Mouse (Mus musculus): ENCODE results near the gene Endog.
"Not testable (repeated sequence)": the region's sequence is repeated elsewhere in the genome, so short reads cannot be mapped to it uniquely, and the experiment has no call there.

Endog gene

DNA sequence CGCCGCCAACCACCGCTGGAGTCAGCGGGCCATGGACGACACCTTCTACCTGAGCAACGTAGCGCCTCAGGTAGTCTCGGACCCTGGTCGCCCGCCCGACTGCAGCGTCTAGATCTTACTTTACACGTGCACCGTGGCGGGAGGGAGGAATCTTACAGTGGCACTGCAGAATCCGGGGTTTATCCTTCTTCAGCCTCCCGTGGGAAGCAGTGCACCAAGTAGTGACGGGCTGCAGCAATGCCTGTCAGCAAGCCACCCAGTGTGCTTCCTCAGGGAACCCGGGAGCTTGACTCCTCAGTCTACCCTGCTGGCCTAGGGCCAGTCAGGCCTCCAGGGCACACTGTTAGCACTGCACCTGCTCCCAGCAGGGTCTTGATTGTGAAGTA, 697 bp downstream of the Endog start:
- no peak for DNase-seq

DNA sequence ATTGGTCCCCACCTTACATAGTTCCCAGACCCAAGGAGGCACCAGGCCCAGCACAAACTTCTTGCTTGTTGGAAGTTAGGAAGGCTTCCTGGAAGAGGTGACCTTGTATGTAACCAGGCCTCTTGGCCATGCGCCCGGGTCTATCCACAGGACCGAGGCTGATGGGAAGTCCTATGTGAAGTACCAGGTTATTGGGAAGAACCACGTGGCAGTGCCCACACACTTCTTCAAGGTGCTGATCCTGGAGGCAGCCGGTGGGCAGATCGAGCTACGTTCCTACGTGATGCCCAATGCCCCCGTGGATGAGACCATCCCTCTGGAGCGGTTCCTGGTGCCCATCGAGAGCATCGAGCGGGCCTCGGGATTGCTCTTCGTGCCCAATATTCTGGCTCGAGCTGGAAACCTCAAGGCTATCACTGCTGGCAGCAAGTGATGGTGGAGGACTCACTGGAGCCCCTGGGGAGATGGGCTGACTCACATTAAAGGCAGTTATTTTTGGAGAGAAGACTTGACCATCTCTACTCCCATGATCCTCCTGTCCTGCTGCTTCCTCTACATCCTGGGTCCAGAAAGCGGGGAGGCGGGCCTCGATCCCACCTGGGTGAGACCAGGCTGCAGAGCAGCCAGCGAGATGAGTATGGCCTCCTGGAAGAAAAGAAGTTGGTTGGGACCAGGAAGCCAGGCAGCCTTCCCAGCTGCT, 2.4 kb downstream of the Endog start:
- DNase-seq = no peak

DNA sequence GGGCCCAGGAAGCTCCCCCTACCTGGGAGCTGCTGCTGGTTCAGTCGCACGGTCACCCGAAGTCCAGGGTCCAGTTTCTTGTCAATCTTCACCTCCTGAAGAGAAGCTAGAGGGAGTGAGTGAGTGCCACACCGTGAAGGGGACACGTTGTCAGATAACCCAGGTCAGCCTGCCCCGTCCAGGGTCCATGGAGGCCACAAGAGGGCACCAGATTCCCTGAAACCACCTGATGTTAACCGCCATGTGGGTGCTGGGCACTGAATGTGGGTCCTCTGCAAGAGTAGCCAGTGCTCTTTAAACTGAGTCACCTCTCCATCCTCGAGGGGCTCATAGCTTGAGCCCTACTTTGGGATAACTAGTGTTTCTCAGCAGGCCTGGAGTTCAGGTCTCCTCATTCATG, 4.6 kb downstream of the Endog start:
- DNase-seq = no peak

DNA sequence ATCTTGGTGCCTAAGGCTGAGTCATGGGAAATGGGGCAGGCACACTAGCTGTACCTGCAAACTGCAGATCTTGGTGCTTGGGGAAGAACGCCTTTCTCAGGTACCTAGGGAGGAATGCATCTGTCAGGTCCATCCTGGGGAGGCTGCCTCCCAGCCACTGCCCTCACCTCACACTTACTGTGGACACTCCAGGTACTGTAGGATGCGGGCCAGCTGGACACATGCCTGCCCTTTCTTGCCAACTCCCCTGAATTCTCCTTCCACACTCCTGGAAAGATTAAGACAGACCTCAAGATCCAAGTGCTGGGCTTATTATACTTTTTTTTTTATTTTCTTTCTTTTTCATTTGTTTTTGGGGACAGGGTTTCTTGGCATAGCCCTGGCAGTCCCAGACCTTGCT, 5.3 kb downstream of the Endog start:
- peak; percentile 53 to 74 for DNase-seq

DNA sequence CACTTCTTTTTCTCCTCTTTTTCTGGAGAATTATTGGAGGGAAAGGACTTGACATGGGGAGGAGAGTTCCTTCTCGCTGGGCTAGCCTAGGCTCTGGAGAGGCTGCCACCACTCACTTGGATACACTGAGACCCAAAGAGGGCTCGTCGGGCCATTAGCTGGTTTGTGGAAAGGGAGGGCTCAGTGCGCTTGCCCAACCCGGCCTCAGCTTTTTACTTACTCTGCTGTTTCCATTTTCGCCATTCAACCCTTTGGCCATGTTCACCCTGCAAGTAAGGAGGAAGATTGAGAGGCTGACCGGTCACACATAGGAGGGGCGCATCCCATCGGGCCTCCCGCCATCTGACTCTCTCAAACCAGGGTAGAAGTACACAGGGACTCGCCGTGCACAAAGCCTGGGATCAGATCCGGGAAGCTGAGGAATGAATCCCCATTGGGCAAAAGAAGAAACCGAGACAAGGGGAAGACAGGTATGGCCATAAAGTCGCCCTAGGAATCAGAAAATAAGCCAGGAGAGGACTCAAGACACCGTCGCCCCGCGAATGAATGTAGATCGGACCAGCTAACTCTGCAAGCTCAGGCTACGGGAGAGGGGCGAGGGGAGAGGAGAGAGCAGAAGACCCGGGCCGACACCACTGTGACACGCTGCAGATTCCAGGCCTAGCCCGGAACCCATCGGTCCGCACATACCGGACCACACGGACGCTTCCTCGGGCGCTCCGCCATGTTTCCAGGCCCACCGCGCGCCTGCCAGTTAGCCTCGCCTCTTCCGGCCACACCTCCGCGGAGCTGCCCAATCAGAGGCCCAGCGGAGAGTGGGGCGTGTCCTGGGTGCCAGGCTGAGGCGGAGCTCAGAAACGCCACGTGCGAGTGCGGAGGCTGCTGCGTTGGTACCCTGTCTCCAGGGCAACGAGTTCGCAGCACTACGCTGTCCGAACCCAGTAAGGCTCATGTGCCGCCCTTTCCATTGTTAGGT, 6.7 kb downstream of the Endog start, which contains the start of gene Spout1:
TSS of gene Spout1 (minus strand) at position 760 of the 976 bp plus-strand sequence.
- peak; percentile 95 to 96 for DNase-seq

DNA sequence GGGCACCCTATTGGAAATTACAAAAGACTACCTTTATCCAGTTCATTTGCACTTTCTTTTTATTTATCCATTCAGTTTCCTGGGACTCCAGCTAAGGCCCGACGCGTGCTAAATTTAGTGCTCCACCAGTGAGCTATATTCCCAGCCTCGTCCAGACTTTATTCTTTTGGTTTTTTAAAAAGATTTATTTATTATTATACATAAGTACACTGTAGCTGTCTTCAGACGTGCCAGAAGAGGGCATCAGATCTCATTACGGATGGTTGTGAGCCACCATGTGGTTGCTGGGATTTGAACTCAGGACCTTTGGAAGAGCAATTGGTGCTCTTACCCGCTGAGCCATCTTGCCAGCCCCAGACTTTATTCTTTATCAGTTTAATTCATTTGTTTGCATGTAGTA, 7.4 kb downstream of the Endog start:
- DNase-seq = not testable (repeated sequence)

DNA sequence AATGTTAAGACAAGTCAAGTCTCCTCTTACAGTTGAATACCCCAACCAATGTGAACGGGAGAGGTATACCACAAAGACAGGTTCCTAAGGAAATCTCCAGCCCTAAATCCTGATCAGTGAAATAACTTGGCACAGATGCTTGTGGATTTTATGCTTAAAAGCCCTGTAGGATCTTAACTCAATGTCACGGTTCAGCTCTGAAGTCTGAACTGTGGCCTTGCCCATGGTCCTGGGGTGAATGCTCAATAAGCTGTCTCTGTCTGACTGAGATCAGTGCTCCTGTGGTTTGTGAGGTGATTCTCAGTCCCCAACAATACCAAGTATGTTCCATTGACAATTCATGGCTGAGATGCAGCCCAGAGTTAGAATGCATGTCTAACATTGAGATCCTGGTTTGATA, 11.1 kb downstream of the Endog start:
- DNase-seq = no peak

DNA sequence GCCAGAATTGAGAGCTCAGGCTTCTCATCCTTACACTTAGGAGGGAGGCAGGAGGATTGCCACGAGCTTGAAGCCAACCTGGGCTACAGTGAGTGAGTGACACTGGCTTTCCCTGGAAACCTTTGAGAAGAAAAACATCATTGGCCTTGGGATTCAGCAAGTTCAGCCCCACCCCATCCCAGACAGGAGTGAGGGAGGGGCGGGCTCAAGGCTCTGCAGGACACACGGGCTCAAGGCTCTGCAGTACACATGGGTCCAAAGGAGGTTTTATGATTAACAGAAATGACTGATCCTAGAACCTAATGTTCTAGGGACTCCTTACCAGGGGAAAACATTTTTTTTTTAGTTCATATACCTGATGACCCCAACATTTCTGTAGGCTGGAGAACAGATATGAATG, 12.4 kb downstream of the Endog start:
- peak; percentile 70 to 72 for DNase-seq

DNA sequence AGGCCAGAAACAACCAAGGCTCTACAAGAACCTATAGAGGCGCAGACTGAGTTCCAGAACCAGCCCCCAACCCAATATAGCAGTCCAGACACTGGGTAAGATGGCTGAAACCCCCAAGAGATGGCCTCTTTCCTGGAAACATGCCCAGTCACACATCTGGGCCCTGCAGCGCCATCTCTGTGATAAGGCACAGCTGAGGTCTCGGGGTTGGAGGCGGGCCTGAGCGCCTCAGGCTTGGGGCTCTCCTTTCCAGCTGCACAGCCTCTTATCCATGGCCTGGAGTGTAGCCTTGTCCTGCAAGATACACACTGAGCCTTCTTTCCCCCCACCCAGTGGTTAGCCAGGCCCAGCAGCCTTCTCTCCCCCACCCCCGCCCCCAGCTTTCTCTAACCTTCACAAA, 14.0 kb downstream of the Endog start:
- no peak for DNase-seq

DNA sequence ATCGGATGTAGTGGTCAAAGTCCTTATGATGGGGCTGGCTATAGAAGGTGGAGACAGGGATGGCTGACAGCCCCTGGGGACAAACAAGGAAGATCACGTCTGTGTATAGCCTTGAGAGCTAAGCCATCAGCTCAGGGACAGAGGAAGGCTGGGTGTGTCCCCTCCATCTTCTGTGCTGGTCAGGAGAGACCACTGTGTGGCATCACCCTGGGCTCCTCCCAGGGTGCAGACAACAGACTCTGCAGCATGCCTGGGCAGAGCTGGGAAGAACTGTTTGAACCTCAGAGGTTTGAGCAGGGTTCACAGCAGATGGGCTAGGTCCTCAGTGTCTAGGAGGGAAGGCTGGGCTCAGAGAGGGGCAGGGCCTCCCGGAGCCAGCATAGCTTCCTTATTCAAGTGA, 14.4 kb downstream of the Endog start:
- DNase-seq = no peak

DNA sequence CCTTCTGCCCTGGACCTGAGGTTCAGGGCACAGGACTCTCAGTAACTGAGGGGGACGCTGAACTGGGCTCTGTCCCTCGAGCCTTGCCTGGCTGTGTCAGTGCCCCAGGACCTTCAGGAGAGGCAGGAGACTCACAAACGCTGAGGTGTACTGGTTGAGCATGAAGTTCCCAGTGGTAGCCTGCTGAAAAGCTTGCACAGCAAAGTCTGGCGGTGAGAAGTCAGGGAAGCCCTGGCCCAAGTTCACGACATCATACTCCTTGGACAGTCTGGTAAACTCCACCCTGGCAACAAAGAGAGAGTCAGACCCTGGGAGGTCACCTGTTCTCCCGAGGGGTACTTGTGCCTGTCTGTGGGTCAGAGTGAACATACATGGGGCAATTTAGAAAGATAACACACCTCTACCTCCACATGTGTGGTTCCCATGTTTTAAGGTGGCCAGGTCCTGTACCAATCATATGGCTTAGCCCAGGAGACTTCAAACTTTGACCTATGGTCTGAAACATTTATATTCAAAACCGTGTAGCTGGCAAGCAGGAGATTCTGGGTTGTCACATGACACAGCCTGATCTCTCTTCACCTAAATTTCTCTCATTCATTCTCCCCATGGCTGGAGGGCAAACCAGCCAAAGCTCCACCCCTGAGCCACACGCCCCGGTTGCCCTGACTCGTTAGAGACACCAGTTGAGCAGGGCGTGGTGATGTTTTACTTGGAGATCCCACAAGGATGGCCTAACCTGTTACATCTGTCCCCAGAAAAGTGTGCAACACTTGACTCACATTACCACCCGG, 20.7 kb downstream of the Endog start:
- DNase-seq = peak; percentile 67 to 70

DNA sequence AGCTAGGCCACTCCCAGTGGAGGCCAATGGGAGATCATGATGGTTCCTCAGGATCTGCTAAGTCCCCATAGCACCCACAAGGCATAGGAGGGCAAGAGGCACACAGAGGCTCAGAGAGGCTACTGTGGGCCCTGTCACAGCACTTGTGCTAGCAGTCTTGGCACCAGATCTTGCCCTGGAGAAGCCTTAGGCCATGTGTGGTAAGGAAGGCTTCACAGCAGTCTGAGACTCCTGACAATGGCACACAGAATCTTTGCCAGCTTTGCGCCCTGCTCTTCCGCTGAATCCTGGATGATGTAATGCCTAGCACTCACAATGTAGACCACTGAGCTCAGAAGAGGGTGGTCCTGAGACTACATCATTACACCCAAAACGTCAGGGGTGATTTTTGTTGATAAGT, 23.4 kb downstream of the Endog start:
- DNase-seq = no peak

DNA sequence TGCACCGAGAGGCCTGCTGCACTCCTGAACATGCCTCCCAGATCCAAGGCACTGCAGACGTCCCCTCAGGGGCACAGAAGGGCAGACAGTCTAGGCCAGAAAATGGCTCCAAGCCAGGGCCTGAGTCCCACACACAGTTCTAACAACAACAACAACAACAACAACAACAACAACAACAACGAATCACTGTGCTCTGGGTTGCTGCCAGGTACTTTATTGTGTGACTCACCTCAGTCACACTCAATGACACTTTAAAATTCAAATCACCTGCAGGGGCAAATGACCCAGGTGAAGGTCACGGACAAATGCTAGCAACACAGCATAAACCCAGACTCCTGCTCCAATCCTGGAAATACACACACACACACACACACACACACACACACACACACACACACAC, 26.7 kb downstream of the Endog start:
- peak; percentile 45 to 67 for DNase-seq

DNA sequence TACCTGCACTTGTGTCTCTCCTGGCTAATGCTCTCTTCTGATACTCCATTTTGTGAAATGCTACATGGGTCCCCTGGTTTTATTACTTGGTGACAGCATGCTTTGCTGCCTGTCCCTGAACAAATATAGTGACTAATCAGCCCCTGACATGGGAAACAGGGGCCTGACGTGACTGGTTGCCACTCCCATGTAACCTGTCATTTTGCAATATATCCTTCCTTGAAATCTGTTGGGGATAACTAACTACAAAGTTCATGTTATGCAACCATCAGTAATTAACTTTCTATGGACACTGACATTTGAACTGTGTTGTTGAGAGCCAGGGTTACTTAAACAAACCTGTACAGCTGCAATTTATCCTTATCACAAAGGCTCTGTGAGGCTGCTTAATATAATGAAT, 28.7 kb downstream of the Endog start:
- DNase-seq = no peak

DNA sequence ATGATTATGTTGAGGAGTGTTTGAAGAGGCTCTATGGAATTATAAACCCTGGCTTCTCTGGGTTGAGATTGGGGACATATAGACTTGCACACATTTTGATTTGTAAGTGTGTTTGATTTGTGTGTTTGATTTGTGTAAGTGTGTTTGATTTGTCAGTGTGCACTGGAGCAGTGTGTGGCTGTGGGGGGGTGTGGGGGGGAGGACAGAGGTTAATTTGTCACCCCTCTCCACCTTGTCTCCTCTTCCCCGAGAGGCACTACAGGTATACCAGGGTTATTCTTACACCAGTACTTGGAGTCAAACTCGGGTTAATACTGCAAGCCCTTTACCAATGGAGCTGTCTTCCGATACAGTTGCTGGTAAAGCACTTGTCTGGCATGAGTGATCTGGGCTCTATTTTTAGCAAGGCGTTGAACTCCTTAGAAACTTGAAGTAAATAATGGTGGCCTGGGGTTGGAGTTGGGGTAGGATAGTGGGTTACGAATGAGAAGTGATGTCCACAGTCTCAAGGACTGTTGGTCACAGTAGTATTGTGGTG, 29.2 kb downstream of the Endog start:
- DNase-seq = peak in 1 of 2 experiments; percentile 62

DNA sequence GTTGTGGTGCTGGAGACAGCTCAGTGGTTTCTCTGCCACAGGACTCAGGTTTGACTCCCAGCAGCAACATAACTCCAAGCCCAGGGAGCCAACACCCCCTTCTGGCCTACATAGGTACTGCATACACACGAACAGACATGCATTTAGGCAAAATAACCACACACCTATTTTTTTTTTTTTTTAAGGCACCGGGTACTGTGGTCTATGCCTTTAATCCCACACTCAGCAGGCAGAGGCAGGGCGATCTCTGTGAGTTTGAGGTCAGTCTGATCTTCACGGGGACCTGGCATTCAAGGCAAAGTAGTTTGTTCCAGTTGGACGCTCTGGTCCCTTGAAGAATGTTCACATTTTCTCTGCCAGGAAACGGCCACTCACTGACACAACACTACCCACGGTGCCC, 32.1 kb downstream of the Endog start:
- DNase-seq = peak in 1 of 2 experiments; percentile 60

DNA sequence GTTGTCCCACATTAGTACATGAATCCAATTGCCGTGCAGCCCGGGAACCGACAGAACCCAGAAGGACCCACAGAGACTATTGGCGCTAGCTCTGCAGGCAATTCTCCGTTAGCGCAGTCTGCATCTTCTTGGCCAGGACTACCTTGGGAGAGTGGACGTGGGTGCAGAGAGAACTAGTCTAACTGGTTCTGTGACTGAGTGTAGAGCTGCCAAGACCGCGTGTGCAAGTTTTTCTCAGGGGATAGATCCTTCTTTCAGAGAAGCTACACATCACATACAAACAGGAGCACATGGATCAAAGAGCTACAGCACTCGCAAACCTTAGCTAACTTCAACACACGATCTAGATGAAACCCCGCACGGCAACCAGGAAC, 33.9 kb downstream of the Endog start:
- peak; percentile 52 to 67 for DNase-seq

DNA sequence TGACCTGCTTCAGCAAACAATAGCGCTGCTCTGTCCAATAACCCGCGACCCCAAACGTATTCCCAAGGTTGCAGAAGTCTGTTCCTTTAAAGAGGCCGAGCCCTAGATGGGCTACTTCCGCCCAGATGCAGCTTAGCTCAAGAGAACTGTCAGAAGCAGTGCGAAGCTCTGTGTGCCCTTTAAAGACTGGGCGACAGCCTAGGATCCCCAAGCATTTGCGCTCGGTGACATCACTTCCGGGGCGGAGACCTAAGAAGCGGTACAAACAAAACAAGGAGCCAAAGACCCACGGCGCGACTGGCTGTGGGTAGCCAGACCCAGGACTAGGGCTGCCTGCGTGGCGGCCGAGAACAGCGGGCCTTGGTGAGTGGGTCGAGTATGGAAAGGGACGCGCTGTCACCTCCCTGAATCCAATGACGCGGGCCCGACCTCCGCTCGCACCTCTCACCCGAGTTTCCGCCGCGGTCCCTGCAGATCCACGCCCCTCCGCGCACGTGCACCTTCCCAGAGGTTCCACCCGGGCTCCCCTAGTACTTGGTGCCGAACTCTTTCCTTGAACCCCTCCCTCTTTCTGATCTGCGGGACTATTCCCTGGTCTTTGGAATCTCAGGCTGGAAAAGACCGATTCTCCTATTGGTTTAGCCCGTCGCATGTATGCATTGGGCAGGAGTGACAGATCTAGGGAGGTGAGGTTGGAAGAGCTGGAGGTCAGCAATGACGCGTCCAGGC, 34.5 kb downstream of the Endog start, which contains the start of gene Kyat1:
TSS of gene Kyat1 (minus strand) at position 219 of the 729 bp plus-strand sequence.
- peak; percentile 94 to 96 for DNase-seq

DNA sequence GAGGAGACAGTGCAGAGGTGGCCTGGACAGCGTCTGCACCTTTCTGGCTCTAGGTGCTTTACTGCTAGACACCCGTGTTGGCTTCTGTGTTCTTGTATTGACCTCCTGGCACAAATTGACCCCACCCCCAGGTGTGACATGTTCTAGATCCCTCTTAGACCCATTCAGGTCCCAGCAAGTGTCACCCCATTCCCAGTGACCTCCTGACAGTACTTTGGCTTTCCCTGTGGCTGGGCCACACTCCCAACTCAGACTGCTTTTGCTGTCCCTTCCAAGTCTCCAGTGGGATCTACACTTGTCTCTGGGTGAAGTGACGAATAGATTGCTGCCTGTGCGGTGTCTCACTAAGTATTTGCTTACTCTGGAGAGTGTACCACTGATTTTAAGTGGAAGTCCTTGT, 36.1 kb downstream of the Endog start:
- DNase-seq = no peak

DNA sequence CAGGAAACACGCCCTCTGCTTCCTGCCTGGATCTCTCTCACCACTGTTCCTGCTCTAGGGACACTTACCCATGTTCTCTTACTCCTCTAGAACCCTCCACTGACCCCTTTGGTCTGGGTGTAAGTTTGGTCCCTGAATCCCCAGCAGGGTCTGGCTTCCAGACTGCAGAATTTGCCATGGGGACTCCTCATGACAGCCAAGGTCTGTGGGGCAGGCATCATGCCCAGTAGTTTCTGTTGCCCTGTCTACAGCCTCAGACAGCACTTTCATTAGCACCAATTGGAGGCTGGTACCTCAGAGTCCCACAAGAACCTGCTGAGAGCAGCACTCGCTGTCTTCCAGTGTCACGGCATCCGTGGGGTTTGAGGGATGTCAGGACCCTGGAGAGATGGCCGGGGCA, 36.6 kb downstream of the Endog start:
- no peak for DNase-seq

DNA sequence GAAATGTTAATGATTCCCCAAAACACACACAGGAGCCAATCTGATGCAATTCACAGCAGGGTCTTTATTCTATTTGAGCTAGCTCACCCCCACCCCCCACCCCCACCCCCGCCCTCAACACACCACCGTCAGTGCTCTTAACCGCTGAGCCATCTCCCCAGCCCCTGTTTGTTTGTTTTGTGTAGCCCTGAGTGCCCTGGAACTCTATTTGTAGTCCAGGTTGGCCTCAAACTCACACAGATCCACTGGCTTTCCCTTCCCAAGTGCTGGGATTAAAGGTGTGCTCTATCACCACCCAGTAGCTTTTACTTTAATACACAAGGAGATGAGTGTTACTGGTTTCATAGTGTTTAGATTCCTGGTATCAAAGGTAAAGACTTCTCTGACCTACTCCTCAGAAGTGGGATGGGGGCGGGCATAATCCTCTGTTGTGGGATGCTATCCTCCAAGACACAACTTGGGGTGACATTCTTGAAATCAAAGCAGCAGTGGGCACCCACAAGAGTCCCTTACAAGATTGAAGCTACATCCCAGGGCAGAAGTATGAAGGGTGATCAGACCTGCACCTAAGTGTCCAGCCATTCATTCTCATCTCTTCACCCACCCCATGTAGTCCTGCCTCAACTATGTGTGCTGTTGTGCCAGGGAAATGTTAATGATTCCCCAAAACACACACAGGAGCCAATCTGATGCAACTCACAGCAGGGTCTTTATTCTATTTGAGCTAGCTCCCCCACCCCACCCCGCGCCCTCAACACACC, 40.3 kb downstream of the Endog start:
- no peak for DNase-seq
